Mouse (Mus musculus) liver, embryonic 14.5 days (tissue): ENCODE measurements around the gene Numbl.

Experiments used
- CTCF ChIP-seq: IDR thresholded peaks from 2 replicates; pipeline ENCODE4 v1.5.1; 2016; ENCODE audit warnings: antibody characterized with exemption, low read depth, control low read depth
- EP300 ChIP-seq: IDR thresholded peaks from 2 replicates; pipeline ENCODE4 v1.6.1; 2016; ENCODE audit warnings: antibody characterized with exemption, low read depth

DNA sequence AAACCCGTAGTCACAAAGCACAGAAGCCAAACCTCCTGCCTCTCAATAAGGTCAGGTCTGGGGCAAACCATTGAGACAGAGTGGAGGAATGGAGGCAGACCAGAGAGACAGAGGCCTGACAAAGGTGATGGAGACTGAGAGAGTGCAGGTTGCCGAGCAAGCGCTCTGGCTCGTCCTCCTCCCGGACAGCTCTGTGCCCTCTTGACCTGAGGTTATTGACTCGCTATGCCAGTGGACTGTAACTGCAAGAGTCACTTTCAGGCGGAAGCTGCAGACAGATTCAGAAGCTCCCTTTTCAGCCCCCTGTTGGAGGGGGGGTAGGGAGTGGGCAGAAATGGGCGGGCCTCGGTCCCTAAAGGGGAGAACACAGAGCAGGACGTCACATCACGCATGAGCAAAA lies 38.3 kb upstream of the Numbl start:
- TF ChIP-seq CTCF (no peak), EP300 (no peak)
